Mouse (Mus musculus) cerebellum, postnatal 36 days (tissue): ENCODE measurements around the gene Srgap1.

Experiments
- DNase-seq, 2 experiments: peaks; one replicate each; pipeline ENCODE4 v3.0.0; 2021 to 2022; ENCODE audit warnings: mixed read lengths in 2 of 2

Srgap1 gene

GRCm38 (mm10) chr10:121755822-121756221 lies 291.3 kb downstream of the Srgap1 start:
- no peak for DNase-seq

GRCm38 (mm10) chr10:121754237-121754636 lies 292.9 kb downstream of the Srgap1 start:
- no peak for DNase-seq

- DNase-seq, result no peak
Measured at GRCm38 (mm10) chr10:121750175-121750574, 296.9 kb downstream of the Srgap1 start.

- DNase-seq, result no peak
Measured at GRCm38 (mm10) chr10:121742336-121742735, 304.8 kb downstream of the Srgap1 start.

- DNase-seq, result peak; percentile 84 to 88
Measured at GRCm38 (mm10) chr10:121739548-121740505, 307.3 kb downstream of the Srgap1 start, which contains the start of gene BC048403. Gene BC048403 (plus strand): TSS chr10:121739937.

- no peak for DNase-seq
Measured at GRCm38 (mm10) chr10:121737256-121737655, 309.9 kb downstream of the Srgap1 start.

- no peak for DNase-seq
Measured at GRCm38 (mm10) chr10:121732542-121732941, 314.6 kb downstream of the Srgap1 start.

GRCm38 (mm10) chr10:121731048-121731725 lies 315.9 kb downstream of the Srgap1 start:
- DNase-seq, result no peak
